Mouse (Mus musculus) stomach, postnatal 0 days (tissue): Measurements from ENCODE around the gene Bcat2.

Experiments
- CTCF ChIP-seq: IDR thresholded peaks from 2 replicates; pipeline ENCODE4 v1.5.1; 2016; ENCODE audit warnings: antibody characterized with exemption, low read depth, mild to moderate bottlenecking, moderate library complexity
- EP300 ChIP-seq: optimal IDR thresholded peaks from 2 replicates; pipeline ENCODE3; 2016; ENCODE audit warnings: antibody characterized with exemption

- TF ChIP-seq CTCF (no peak), EP300 (no peak)
Observed at GRCm38 (mm10) chr7:45565446-45565845, 4.5 kb upstream of the Bcat2 start.
